Mouse (Mus musculus): Measurements from ENCODE around the gene Mum1. TPM values are rescaled to one million over a fixed set of nuclear protein-coding genes. Genes with fewer than 3 reads are reported as not detected.

The Mum1 gene
- polyA plus RNA-seq, 1 experiment from 2014 or later = 63.4 TPM

- no peak overlapping the region for H3K27ac ChIP-seq (ENCODE audit: low read depth)
- WGBS = 68% methylated on average over 2 of the region's 2 CpGs
- peaks cover 59% of the 10 kb centered on the region for H3K36me3 ChIP-seq (ENCODE audit: insufficient read depth)
- H3K4me3 ChIP-seq (ENCODE audit: low read depth, low read length) = no peak overlapping the region
- peaks cover 11% of the 10 kb centered on the region for H3K4me1 ChIP-seq (ENCODE audit: insufficient read depth)
- H3K27me3 ChIP-seq (ENCODE audit: insufficient read depth, low read length) = no peaks in the 10 kb centered on the region
- no peak overlapping the region for H3K4me2 ChIP-seq
- no peak overlapping the region for H3K9ac ChIP-seq
- no peaks in the 10 kb centered on the region for H3K9me3 ChIP-seq (ENCODE audit: low read depth, low read length)
- TF ChIP-seq CTCF (IDR thresholded peaks at IDR 0.05; ENCODE audit: low read depth) = no peak
- no peak for DNase-seq
- no peak for ATAC-seq (ENCODE audit: insufficient read depth)
Measured at GRCm38 (mm10) chr10:80257936-80258335, 31.7 kb downstream of the Mum1 start.

GRCm38 (mm10) chr10:80258752-80259462, 32.7 kb downstream of the Mum1 start:
- peaks cover 52% of the 10 kb centered on the region for H3K36me3 ChIP-seq (ENCODE audit: insufficient read depth)
- peak overlapping the region; percentile 55; the same call in 1 of the 2 replicates for H3K9ac ChIP-seq
- no peak overlapping the region for H3K27ac ChIP-seq (ENCODE audit: low read depth)

GRCm38 (mm10) chr10:80259463-80259805, 33.2 kb downstream of the Mum1 start:
- Histone ChIP-seq H3K4me1 (ENCODE audit: insufficient read depth) (peaks cover 11% of the 10 kb centered on the region), H3K36me3 (ENCODE audit: insufficient read depth) (peaks cover 47% of the 10 kb centered on the region), H3K4me2 (peak overlapping the region; percentile 97), H3K9me3 (ENCODE audit: low read depth, low read length) (no peaks in the 10 kb centered on the region), H3K9ac (peak overlapping the region; percentile 55), H3K27ac (ENCODE audit: low read depth) (no peak overlapping the region), H3K4me3 (ENCODE audit: low read depth, low read length) (peak overlapping the region; percentile 43), H3K27me3 (ENCODE audit: insufficient read depth, low read length) (no peaks in the 10 kb centered on the region)
- ATAC-seq (ENCODE audit: insufficient read depth) (no peak), DNase-seq (no peak)
- WGBS = 76% methylated on average over 6 of the region's 6 CpGs
- no peak for TF ChIP-seq CTCF (IDR thresholded peaks at IDR 0.05; ENCODE audit: low read depth)

More at GRCm38 (mm10) chr10:80258752-80259462, 32.7 kb downstream of the Mum1 start:
- ATAC-seq (ENCODE audit: insufficient read depth) (no peak), DNase-seq (no peak)
- peaks cover 11% of the 10 kb centered on the region for H3K4me1 ChIP-seq (ENCODE audit: insufficient read depth)
- WGBS = 88% methylated on average over 14 of the region's 14 CpGs
- no peak for TF ChIP-seq CTCF (IDR thresholded peaks at IDR 0.05; ENCODE audit: low read depth)
- no peaks in the 10 kb centered on the region for H3K27me3 ChIP-seq (ENCODE audit: insufficient read depth, low read length)
- peak overlapping the region; percentile 43; the same call in 1 of the 2 replicates for H3K4me3 ChIP-seq (ENCODE audit: low read depth, low read length)
- no peaks in the 10 kb centered on the region for H3K9me3 ChIP-seq (ENCODE audit: low read depth, low read length)
- peak overlapping the region; percentile 97; the same call in 1 of the 2 replicates for H3K4me2 ChIP-seq

DNA sequence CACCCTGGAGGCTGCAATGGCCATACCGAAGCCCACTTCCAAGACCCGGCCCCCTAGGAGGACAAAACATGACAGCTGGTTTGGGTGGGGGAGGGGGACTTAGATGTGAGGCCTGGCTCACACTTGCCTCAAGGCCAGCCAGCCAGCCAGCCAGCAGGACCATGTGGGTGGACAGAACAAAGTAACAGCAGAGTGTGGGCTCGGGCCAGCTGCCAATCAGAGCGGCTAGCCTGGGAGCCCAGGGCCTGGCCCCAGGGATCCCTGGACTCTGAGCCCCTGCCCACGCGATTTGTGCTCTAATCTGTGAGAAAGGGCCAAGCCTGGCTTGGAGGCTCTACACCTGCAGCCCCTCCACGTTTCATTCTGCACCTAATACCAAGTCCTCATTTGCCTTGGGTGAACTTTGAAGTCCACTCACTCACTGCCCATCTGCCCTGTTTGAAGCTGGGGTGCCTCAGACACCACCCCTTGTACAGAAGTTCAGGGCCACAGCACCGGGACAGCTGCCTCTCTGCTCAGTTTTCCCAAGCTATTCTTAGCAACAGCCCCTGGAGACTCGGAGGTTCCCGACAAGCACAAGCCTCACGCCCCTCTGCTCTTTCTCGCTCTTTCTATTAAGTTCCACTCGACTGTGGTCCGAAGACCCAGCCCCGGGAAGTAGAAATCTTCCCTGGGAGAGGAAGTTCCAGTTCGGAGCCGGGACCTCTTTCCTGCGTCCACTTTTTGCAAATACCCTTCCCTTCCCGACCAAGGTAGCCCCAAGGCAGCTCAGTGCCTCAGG, 33.8 kb downstream of the Mum1 start:
- Histone ChIP-seq H3K4me1 (ENCODE audit: insufficient read depth) (peaks cover 11% of the 10 kb centered on the region), H3K9me3 (ENCODE audit: low read depth, low read length) (no peaks in the 10 kb centered on the region), H3K9ac (peak overlapping the region; percentile 55), H3K4me3 (ENCODE audit: low read depth, low read length) (peak overlapping the region; percentile 43), H3K27me3 (ENCODE audit: insufficient read depth, low read length) (no peaks in the 10 kb centered on the region), H3K36me3 (ENCODE audit: insufficient read depth) (peaks cover 40% of the 10 kb centered on the region), H3K27ac (ENCODE audit: low read depth) (peak overlapping the region; percentile 92), H3K4me2 (peak overlapping the region; percentile 97)
- no peak for TF ChIP-seq CTCF (IDR thresholded peaks at IDR 0.05; ENCODE audit: low read depth)
- no peak for ATAC-seq (ENCODE audit: insufficient read depth)
- DNase-seq = peak; percentile 50
- WGBS = 5% methylated on average over 19 of the region's 19 CpGs

DNA sequence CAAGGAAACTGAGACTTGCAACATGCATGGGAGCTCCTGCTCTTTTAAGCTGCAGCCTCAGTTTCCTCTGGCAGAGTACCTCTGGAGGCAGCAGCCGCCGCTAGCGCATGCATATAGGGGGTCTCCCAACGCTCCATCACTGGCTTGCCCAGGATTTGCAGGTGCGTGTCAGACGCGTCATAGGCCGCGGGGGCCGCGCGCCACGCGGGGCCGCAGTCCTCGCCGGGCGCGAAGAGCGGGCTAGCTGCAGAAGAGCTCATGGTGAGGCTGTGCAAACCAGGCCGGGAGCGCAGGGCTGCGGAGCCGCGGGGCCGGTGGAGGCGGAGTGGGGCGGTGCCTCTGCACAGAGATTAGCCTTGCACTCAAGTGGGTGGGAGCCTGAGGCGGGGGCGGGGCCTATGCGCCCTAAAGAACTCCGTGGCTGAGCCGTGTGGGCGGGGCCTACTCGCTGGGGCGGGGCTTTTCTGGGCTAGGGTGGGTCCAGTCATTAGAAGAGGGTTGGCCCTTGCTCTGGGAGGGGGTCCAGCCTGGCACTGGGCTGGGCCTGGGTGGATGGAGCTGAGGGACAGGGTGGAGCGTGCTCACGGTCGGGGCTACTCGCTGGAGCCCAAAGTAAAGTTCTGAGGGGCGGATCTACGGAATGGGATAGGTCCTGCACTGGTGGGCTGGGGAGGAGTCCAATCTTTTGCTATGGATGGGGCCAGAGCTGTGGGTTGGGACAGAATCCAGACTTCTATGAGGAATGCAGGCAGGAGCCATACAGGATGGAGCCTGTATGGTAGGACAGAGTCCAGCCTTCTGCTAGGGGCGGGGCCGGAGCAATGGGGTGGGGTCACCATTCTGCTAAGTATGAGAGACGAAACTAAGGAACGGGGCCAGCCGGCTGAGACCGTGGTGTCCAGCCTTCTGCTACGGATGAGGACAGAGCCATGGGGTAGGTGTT, 34.7 kb downstream of the Mum1 start, which contains the start of the genes Gamt and Dazap1:
TSS of gene Gamt (minus strand) at position 371 of the 943 bp plus-strand sequence.
TSS of gene Dazap1 (plus strand) at position 845 of the 943 bp plus-strand sequence.
- peak; percentile 90 for ATAC-seq (ENCODE audit: insufficient read depth)

GRCm38 (mm10) chr10:80261585-80261968, 35.3 kb downstream of the Mum1 start:
- DNase-seq (peak; percentile 99), ATAC-seq (ENCODE audit: insufficient read depth) (peak; percentile 68)
- peaks cover 25% of the 10 kb centered on the region; the same call in 1 of the 2 replicates for H3K36me3 ChIP-seq (ENCODE audit: insufficient read depth)
- no peaks in the 10 kb centered on the region for H3K9me3 ChIP-seq (ENCODE audit: low read depth, low read length)
- H3K9ac ChIP-seq = peak overlapping the region; percentile 36
- H3K27ac ChIP-seq (ENCODE audit: low read depth) = peak overlapping the region; percentile 92
- peak overlapping the region; percentile 43 for H3K4me3 ChIP-seq (ENCODE audit: low read depth, low read length)
- H3K4me1 ChIP-seq (ENCODE audit: insufficient read depth) = peaks cover 15% of the 10 kb centered on the region
- 1% methylated on average over 14 of the region's 14 CpGs for WGBS
- peak overlapping the region; percentile 97 for H3K4me2 ChIP-seq
- no peak for TF ChIP-seq CTCF (IDR thresholded peaks at IDR 0.05; ENCODE audit: low read depth)
- H3K27me3 ChIP-seq (ENCODE audit: insufficient read depth, low read length) = no peaks in the 10 kb centered on the region

More for the DNA sequence above, 34.7 kb downstream of the Mum1 start, which contains the start of the genes Gamt and Dazap1:
- peak within 1 kb of the TSS; percentile 92 for H3K27ac ChIP-seq (ENCODE audit: low read depth)
- H3K36me3 ChIP-seq (ENCODE audit: insufficient read depth) = peaks cover 32% of the 10 kb centered on the region; the same call in 1 of the 2 replicates
- peak within 1 kb of the TSS; percentile 43 for H3K4me3 ChIP-seq (ENCODE audit: low read depth, low read length)
- under 1% methylated on average over 49 of the region's 49 CpGs for WGBS
- peak within 1 kb of the TSS; percentile 55 for H3K9ac ChIP-seq
- peak; percentile 99 for DNase-seq
- no peaks in the 10 kb centered on the region for H3K27me3 ChIP-seq (ENCODE audit: insufficient read depth, low read length)
- H3K4me2 ChIP-seq = peak within 1 kb of the TSS; percentile 97
- H3K9me3 ChIP-seq (ENCODE audit: low read depth, low read length) = no peaks in the 10 kb centered on the region
- peaks cover 11% of the 10 kb centered on the region for H3K4me1 ChIP-seq (ENCODE audit: insufficient read depth)
- no peak for TF ChIP-seq CTCF (IDR thresholded peaks at IDR 0.05; ENCODE audit: low read depth)
